ENCODE assay signal across 26 mouse cellular contexts in the genomic region with DNA sequence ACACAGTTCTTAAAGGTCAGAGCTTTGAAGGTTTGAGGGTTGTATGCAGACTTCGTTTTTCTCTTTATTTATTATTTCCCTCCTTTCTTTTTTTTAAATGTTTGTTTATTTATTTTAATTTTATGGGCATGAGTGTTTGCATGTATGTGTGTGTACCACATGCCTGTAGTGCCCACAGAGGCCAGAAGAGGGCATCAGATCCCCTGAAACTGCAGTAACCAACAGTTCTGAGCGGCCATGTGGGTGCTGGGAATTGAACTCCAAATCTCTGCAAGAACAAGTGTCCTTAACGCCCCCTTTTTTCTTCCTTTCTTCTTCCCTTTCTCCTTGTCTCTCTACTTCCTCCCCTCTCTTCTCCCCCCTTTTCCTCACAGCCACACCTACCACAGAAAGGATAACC. TPM values are rescaled to one million over a fixed set of nuclear protein-coding genes. Genes with fewer than 3 reads are reported as not detected.
DNase-seq lines count a peak whose midpoint lies in the region; ATAC-seq and TF ChIP-seq lines count a peak whose summit lies in the region.
"Had no signal": no experiment of that assay in that cellular context is flagged by ENCODE, and none has a peak within 500 bp of the region (broad histone marks: within the 10 kb centered on the region; RNA-seq: fewer than 3 reads in every experiment).

No protein-coding gene starts in this region.

- intact Hi-C loops in heart, adult 2 months (cut with DNase I): no loop called here

- H3K27me3 ChIP-seq in heart, adult 2 months (ENCODE audit: control insufficient read depth, insufficient read depth, low read length): no peaks in the 10 kb centered on the region
- no peaks in the 10 kb centered on the region for H3K27me3 ChIP-seq in liver, embryonic 14.5 days (ENCODE audit: control insufficient read depth, insufficient read depth, low read length)
- H3K27me3 ChIP-seq in liver, embryonic 12.5 days (replicated peaks): no peaks in the 10 kb centered on the region
- H3K27me3 ChIP-seq in E14TG2a.4 (ENCODE audit: insufficient read depth, low read length): peaks cover 25% of the 10 kb centered on the region
- H3K27me3 ChIP-seq: embryonic facial prominence, embryonic 12.5 days; hindbrain, embryonic 15.5 days; intestine, embryonic 15.5 days; limb, embryonic 12.5 days; liver, embryonic 13.5 days; Patski had no signal

- no peaks in the 10 kb centered on the region for H3K4me1 ChIP-seq in heart, adult 2 months (ENCODE audit: control insufficient read depth, insufficient read depth, low read length)
- H3K4me1 ChIP-seq in liver, embryonic 14.5 days (replicated peaks; ENCODE audit: control insufficient read depth in 2 of 2, insufficient read depth in 2 of 2, low read length in 1 of 2): no peaks in the 10 kb centered on the region
- H3K4me1 ChIP-seq in liver, embryonic 12.5 days: no peaks in the 10 kb centered on the region
- H3K4me1 ChIP-seq in E14TG2a.4 (replicated peaks; ENCODE audit: low read depth, low read length): peaks cover 5% of the 10 kb centered on the region
- H3K4me1 ChIP-seq: liver, embryonic 13.5 days had no signal

- H3K4me2 ChIP-seq in liver, embryonic 14.5 days (ENCODE audit: low read depth): no peak overlapping the region
- no peak overlapping the region for H3K4me2 ChIP-seq in liver, embryonic 12.5 days
- H3K4me2 ChIP-seq: embryonic facial prominence, embryonic 12.5 days; hindbrain, embryonic 15.5 days; intestine, embryonic 15.5 days; limb, embryonic 12.5 days; liver, embryonic 13.5 days; midbrain, embryonic 11.5 days had no signal

- TF ChIP-seq POLR2A in heart, adult 2 months (IDR thresholded peaks at IDR 0.05; ENCODE audit: insufficient read depth, low read depth, low read length): no peak

- H3K79me2 ChIP-seq in heart, adult 2 months (replicated peaks; ENCODE audit: control insufficient read depth, insufficient read depth, low read length): no peaks in the 10 kb centered on the region

- H3K36me3 ChIP-seq in heart, adult 2 months (ENCODE audit: control insufficient read depth, insufficient read depth, low read length): no peaks in the 10 kb centered on the region
- no peaks in the 10 kb centered on the region for H3K36me3 ChIP-seq in liver, embryonic 14.5 days (replicated peaks; ENCODE audit: control insufficient read depth, insufficient read depth, low read depth)
- H3K36me3 ChIP-seq in liver, embryonic 12.5 days: no peaks in the 10 kb centered on the region
- H3K36me3 ChIP-seq in E14TG2a.4 (ENCODE audit: insufficient read depth, low read length): no peaks in the 10 kb centered on the region
- H3K36me3 ChIP-seq: embryonic facial prominence, embryonic 12.5 days; heart, embryonic 10.5 days; hindbrain, embryonic 15.5 days; intestine, embryonic 15.5 days; limb, embryonic 12.5 days; liver, embryonic 13.5 days had no signal

- TF ChIP-seq EP300 in heart, adult 2 months (IDR thresholded peaks at IDR 0.05; ENCODE audit: insufficient read depth, low read depth, low read length): no peak
- TF ChIP-seq EP300 in liver, embryonic 14.5 days (IDR thresholded peaks at IDR 0.05; ENCODE audit: low read depth): no peak

- WGBS in heart, adult 2 months: 83% methylated on average over 3 of the region's 3 CpGs
- 43% methylated on average over 3 of the region's 3 CpGs for WGBS in liver, embryonic 14.5 days (ENCODE audit: insufficient replicate concordance)
- 54% methylated on average over 3 of the region's 3 CpGs for WGBS in liver, embryonic 12.5 days (ENCODE audit: insufficient replicate concordance)

- H3K9me3 ChIP-seq in liver, embryonic 14.5 days (ENCODE audit: control insufficient read depth, low read length): peaks cover 2% of the 10 kb centered on the region
- H3K9me3 ChIP-seq in liver, embryonic 12.5 days (replicated peaks): 0 out of 2 replicates have a peak, but pooled peaks cover 5% of the 10 kb centered on the region
- H3K9me3 ChIP-seq in E14TG2a.4 (ENCODE audit: low read length): peaks cover 27% of the 10 kb centered on the region
- H3K9me3 ChIP-seq: hindbrain, embryonic 15.5 days; intestine, embryonic 15.5 days had no signal

- peak; percentile 17 for TF ChIP-seq CTCF in heart, adult 2 months (IDR thresholded peaks at IDR 0.05)
- peak; percentile 42 for TF ChIP-seq CTCF in liver, embryonic 14.5 days (IDR thresholded peaks at IDR 0.05; ENCODE audit: low read depth)
- TF ChIP-seq CTCF in E14TG2a.4 (conservative IDR thresholded peaks at IDR 0.05; ENCODE audit: low read length): peak; percentile 40

- no peak for DNase-seq in heart, adult 2 months
- DNase-seq in heart, postnatal 4 days: no peak
- no peak for DNase-seq in liver, embryonic 14.5 days (ENCODE audit: low read depth in 3 of 3, low spot score in 3 of 3)
- peak; percentile 63 for DNase-seq in R1 (ENCODE audit: low read depth, low spot score)
- no peak for DNase-seq in retina, embryonic 14.5 days (ENCODE audit: low spot score)
- DNase-seq: adrenal gland, adult 8-10 months; cerebellum, adult 18-20 months; cerebellum, postnatal 14 days; kidney, postnatal 25 days; liver, embryonic 13.5 days; lung, postnatal 10 days; right cerebral cortex, postnatal 25 days; spleen, adult 18-20 months; thymus, postnatal 14 days had no signal

- no peak overlapping the region for H3K9ac ChIP-seq in heart, adult 2 months (ENCODE audit: low read depth, low read length)
- H3K9ac ChIP-seq in liver, embryonic 14.5 days (replicated peaks): no peak overlapping the region
- H3K9ac ChIP-seq in liver, embryonic 12.5 days: no peak overlapping the region
- H3K9ac ChIP-seq: embryonic facial prominence, embryonic 12.5 days; hindbrain, embryonic 15.5 days; intestine, embryonic 15.5 days; limb, embryonic 12.5 days; liver, embryonic 13.5 days had no signal

- H3K4me3 ChIP-seq in heart, adult 2 months: no peak overlapping the region
- H3K4me3 ChIP-seq in liver, embryonic 14.5 days (ENCODE audit: insufficient read depth in 1 of 2, low read depth in 2 of 2, low read length in 2 of 2): no peak overlapping the region
- no peak overlapping the region for H3K4me3 ChIP-seq in liver, embryonic 12.5 days
- H3K4me3 ChIP-seq in E14TG2a.4 (replicated peaks; ENCODE audit: low read length): no peak overlapping the region
- H3K4me3 ChIP-seq: embryonic facial prominence, embryonic 12.5 days; heart, embryonic 10.5 days; hindbrain, embryonic 15.5 days; intestine, embryonic 15.5 days; limb, embryonic 12.5 days; liver, embryonic 13.5 days had no signal

- no peak for ATAC-seq in liver, embryonic 14.5 days (ENCODE audit: insufficient read depth)
- ATAC-seq in liver, embryonic 12.5 days: no peak
- ATAC-seq: activated CD4-positive, CD25-positive, alpha-beta regulatory T cell, adult 4 months; intestine, embryonic 15.5 days had no signal

- no peak overlapping the region for H3K27ac ChIP-seq in heart, adult 2 months
- no peak overlapping the region for H3K27ac ChIP-seq in liver, embryonic 14.5 days
- no peak overlapping the region for H3K27ac ChIP-seq in liver, embryonic 12.5 days
- H3K27ac ChIP-seq: embryonic facial prominence, embryonic 12.5 days; hindbrain, embryonic 15.5 days; intestine, embryonic 15.5 days; limb, embryonic 12.5 days; liver, embryonic 13.5 days had no signal

RNA-seq across cellular contexts. Expression of a gene that starts 17.1 kb away (rescaled TPM):
- not detected for total RNA-seq in heart, adult 2 months (2021)
- polyA plus RNA-seq in heart, adult 2 months (2012; rRNA removed): 0.14 TPM in 1 of 2 replicates, not detected in the other
- total RNA-seq in heart, postnatal 4 days (2021): not detected
- 0.01 and 0.03 TPM in 2 replicates for polyA plus RNA-seq in liver, embryonic 14.5 days (2012; rRNA removed)
- not detected in 2 replicates for polyA plus RNA-seq in liver, embryonic 14.5 days (2014; fragmentation: Nextera tagmentation; extraction: Ambion mirVana)
- 0.10 TPM in 1 of 2 replicates, not detected in the other for polyA plus RNA-seq in liver, embryonic 12.5 days (2016; fragmentation: Nextera tagmentation; extraction: Ambion mirVana)
- total RNA-seq: adrenal gland, adult 8-10 months; gastrocnemius, adult 18-20 months; megakaryocyte progenitor cell, adult 5-6 weeks had no signal

RNA-seq across cellular contexts. Expression of a gene that starts 20.2 kb away (rescaled TPM):
- total RNA-seq in heart, adult 2 months (2021): under 1 TPM; 0.86 to 0.94 TPM
- polyA plus RNA-seq in heart, adult 2 months (2012; rRNA removed): 1.4 and 2.1 TPM in 2 replicates
- 10 to 100 TPM; 16.1 to 20.1 TPM for total RNA-seq in heart, postnatal 4 days (2021)
- polyA plus RNA-seq in liver, embryonic 14.5 days (2012; rRNA removed): 1.7 and 2.0 TPM in 2 replicates
- polyA plus RNA-seq in liver, embryonic 14.5 days (2014; fragmentation: Nextera tagmentation; extraction: Ambion mirVana): 1.7 and 1.8 TPM in 2 replicates
- polyA plus RNA-seq in liver, embryonic 12.5 days (2016; fragmentation: Nextera tagmentation; extraction: Ambion mirVana): 3.3 and 4.4 TPM in 2 replicates
- total RNA-seq: megakaryocyte progenitor cell, adult 5-6 weeks had no signal

RNA-seq across cellular contexts. Expression of a gene that starts 39.6 kb away (rescaled TPM):
- total RNA-seq in heart, adult 2 months (2021): 10 to 100 TPM; 22.8 to 23.0 TPM
- 27.8 and 44.8 TPM in 2 replicates for polyA plus RNA-seq in heart, adult 2 months (2012; rRNA removed)
- total RNA-seq in heart, postnatal 4 days (2021): 10 to 100 TPM; 55.9 to 60.3 TPM
- 39.4 and 45.9 TPM in 2 replicates for polyA plus RNA-seq in liver, embryonic 14.5 days (2012; rRNA removed)
- polyA plus RNA-seq in liver, embryonic 14.5 days (2014; fragmentation: Nextera tagmentation; extraction: Ambion mirVana): 65.3 and 71.1 TPM in 2 replicates
- polyA plus RNA-seq in liver, embryonic 12.5 days (2016; fragmentation: Nextera tagmentation; extraction: Ambion mirVana): 117 and 119 TPM in 2 replicates

RNA-seq across cellular contexts. Expression of a gene that starts 59.9 kb away (rescaled TPM):
- 100 to 1,000 TPM; 173 to 203 TPM for total RNA-seq in heart, adult 2 months (2021)
- polyA plus RNA-seq in heart, adult 2 months (2012; rRNA removed): 342 and 529 TPM in 2 replicates
- 100 to 1,000 TPM; 112 to 126 TPM for total RNA-seq in heart, postnatal 4 days (2021)
- 274 and 315 TPM in 2 replicates for polyA plus RNA-seq in liver, embryonic 14.5 days (2012; rRNA removed)
- 270 and 320 TPM in 2 replicates for polyA plus RNA-seq in liver, embryonic 14.5 days (2014; fragmentation: Nextera tagmentation; extraction: Ambion mirVana)
- 305 and 313 TPM in 2 replicates for polyA plus RNA-seq in liver, embryonic 12.5 days (2016; fragmentation: Nextera tagmentation; extraction: Ambion mirVana)
